Mouse (Mus musculus) ES-Bruce4 (cell line): ENCODE measurements around the gene Crtc3. TPM values are rescaled to one million over a fixed set of nuclear protein-coding genes. Genes with fewer than 3 reads are reported as not detected.

Source experiments
- H3K27ac ChIP-seq: 2 replicates; pipeline ENCODE4 v1.5.1; 2012; ENCODE audit warnings: low read length, inconsistent platforms; ENCODE audit not compliant: insufficient read depth
- H3K27me3 ChIP-seq: 2 replicates; pipeline ENCODE4 v1.6.1; 2012; ENCODE audit warnings: mild to moderate bottlenecking, low read length, inconsistent platforms; ENCODE audit not compliant: control insufficient read depth, poor library complexity, insufficient read depth, severe bottlenecking
- H3K36me3 ChIP-seq: 2 replicates; pipeline ENCODE4 v1.6.1; 2012; ENCODE audit warnings: inconsistent platforms, mild to moderate bottlenecking, low read length, moderate library complexity; ENCODE audit not compliant: control insufficient read depth, poor library complexity, insufficient read depth, severe bottlenecking
- H3K4me1 ChIP-seq: one replicate; pipeline ENCODE4 v1.8.1; 2011; ENCODE audit warnings: low read length; ENCODE audit not compliant: control insufficient read depth, insufficient read depth
- H3K4me3 ChIP-seq: 2 replicates; pipeline ENCODE4 v1.5.1; 2011; ENCODE audit warnings: low read depth, mild to moderate bottlenecking, low read length
- H3K9ac ChIP-seq: 2 replicates; pipeline ENCODE4 v1.6.1; 2012; ENCODE audit warnings: low read depth, mild to moderate bottlenecking, inconsistent platforms; ENCODE audit not compliant: poor library complexity, severe bottlenecking
- H3K9me3 ChIP-seq: replicated peaks from 2 replicates; pipeline ENCODE4 v1.6.1; 2012; ENCODE audit warnings: mild to moderate bottlenecking, low read length, inconsistent platforms; ENCODE audit not compliant: control insufficient read depth, poor library complexity, insufficient read depth, severe bottlenecking
- CTCF ChIP-seq: IDR thresholded peaks from one replicate; pipeline ENCODE4 v1.8.1; 2011; ENCODE audit warnings: low read depth, low read length
- EP300 ChIP-seq: IDR thresholded peaks from 2 replicates; pipeline ENCODE4 v1.6.1; 2011; ENCODE audit warnings: low read depth, low read length; ENCODE audit not compliant: insufficient read depth
- POLR2A ChIP-seq: IDR thresholded peaks from one replicate; pipeline ENCODE4 v1.8.1; 2011; ENCODE audit warnings: low read length; ENCODE audit not compliant: insufficient read depth
- polyA plus RNA-seq: library from polyadenylated mRNA; stranded (reverse); fragments of >200 nt; gene quantifications from 2 replicates; pipeline ENCODE4 v1.2.4, GENCODE M21; 2011; ENCODE audit warnings: low read depth; ENCODE audit not compliant: missing spikeins, insufficient read depth, insufficient read length

Crtc3 gene
- polyA plus RNA-seq, 1 experiment = 8.0 TPM

DNA sequence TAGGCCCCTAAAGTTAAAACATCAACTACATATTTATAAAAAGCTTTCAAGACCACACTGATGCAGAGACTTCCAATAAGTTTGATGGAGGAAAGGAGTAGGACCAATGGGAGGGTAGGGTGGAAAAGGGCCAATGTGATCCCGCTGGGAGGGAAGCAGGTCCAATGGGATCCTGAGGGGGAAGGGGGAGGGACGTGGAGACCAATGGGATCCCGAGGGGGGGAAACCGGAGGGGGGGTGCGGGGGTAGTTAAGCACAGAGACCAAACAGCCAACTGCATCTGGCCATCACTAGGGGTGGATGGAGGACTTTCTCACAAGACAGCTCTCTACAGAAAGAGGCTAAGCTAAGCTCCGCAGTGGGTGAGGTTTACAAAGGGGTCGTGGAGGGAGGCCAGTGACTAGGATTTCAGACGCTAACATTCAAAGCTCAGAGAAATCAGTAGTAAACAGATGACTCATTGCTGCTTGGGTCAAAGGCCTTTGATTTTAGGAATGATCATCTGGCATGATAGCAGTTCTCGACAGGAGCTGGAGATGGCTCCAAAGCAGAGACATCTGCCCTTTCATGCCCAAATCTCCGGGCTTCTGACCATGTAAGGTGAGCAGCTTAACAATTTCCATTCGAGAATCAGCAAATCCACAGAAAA lies 83.6 kb downstream of the Crtc3 start:
- H3K27ac ChIP-seq = peak overlapping the region; percentile 34; the same call in 1 of the 2 replicates
- no peaks in the 10 kb centered on the region for H3K27me3 ChIP-seq
- no peaks in the 10 kb centered on the region for H3K36me3 ChIP-seq
- H3K9me3 ChIP-seq = no peaks in the 10 kb centered on the region
- H3K9ac ChIP-seq = no peak overlapping the region; the same call in 1 of the 2 replicates
- H3K4me1 ChIP-seq = peaks cover 2% of the 10 kb centered on the region
- TF ChIP-seq POLR2A (no peak), EP300 (no peak), CTCF (no peak)
- no peak overlapping the region for H3K4me3 ChIP-seq

DNA sequence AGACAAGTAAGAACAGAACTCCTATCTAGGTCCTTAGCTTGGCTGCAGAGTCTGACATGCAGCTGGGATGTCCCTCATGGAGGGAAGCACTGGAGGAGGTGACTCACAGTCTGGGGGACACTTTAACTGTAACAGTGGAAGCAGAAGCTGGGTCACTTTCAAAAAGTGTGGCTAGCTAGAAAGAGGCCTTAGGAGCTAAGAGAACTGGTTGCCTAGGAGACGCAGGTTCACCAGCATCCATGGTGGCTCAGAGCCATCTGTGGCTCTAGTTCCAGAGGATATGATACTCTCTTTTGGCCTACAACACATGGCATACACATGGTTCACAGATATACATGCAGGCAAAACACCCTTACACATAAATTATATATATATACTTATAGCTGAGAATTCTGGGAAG lies 86.1 kb downstream of the Crtc3 start:
- Histone ChIP-seq H3K9ac (no peak overlapping the region), H3K4me1 (peaks cover 2% of the 10 kb centered on the region)
- TF ChIP-seq EP300 (no peak), CTCF (no peak), POLR2A (no peak)

DNA sequence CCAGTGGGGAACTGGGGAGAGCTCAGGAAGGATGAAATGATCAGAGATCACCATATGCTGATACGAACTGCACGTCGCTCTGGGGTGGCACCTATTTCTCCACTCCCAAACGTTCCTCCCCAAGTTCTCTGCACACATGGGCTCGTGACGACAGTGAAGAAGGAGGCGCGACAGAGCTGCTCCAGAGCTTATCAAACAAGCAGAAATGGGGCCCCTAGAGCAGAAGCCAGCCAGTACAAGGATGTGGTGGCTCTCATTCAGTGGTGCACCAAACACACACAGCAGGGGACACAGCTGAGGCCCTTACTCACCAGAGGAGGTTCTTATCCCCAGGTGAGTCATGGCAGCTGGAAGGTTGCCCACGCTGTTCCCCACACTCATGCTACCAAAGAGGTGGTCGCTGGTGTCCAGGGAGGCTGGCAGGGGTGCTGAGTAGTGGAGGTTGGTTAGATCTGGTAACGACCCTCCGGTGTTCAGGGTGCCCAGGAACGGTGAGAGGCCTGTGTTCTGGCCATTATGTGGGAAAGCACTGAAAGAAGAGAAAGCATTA lies 90.2 kb downstream of the Crtc3 start:
- no peaks in the 10 kb centered on the region for H3K36me3 ChIP-seq
- no peaks in the 10 kb centered on the region for H3K4me1 ChIP-seq
- no peak overlapping the region for H3K9ac ChIP-seq
- no peak overlapping the region for H3K4me3 ChIP-seq
- TF ChIP-seq POLR2A (no peak), CTCF (no peak), EP300 (no peak)
- no peaks in the 10 kb centered on the region for H3K9me3 ChIP-seq
- H3K27me3 ChIP-seq = no peaks in the 10 kb centered on the region
- no peak overlapping the region for H3K27ac ChIP-seq

More for the DNA sequence above, 86.1 kb downstream of the Crtc3 start:
- no peaks in the 10 kb centered on the region for H3K36me3 ChIP-seq
- H3K4me3 ChIP-seq = no peak overlapping the region
- no peaks in the 10 kb centered on the region for H3K27me3 ChIP-seq
- H3K9me3 ChIP-seq = no peaks in the 10 kb centered on the region
- no peak overlapping the region for H3K27ac ChIP-seq

DNA sequence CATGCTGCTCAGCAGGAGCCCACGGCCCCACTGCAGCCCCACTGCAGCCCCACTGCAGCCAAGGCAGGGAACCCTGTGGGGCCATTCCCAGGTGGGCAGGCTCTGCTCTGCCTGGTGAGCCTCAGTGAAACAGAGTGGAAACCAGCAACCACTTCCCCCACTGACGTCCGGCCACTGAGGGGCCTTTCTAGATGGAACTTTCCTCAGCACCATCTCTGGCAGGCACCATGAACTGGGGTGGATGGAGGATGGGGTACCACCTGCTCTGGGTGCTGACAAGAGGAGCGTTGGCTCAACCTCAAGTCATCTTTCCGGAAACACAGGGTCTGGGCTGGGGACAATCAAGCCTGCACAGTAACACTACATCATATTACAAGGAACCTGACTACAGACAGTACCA lies 90.8 kb downstream of the Crtc3 start:
- Histone ChIP-seq H3K9ac (no peak overlapping the region), H3K27me3 (no peaks in the 10 kb centered on the region), H3K4me3 (no peak overlapping the region), H3K9me3 (no peaks in the 10 kb centered on the region), H3K36me3 (no peaks in the 10 kb centered on the region), H3K4me1 (no peaks in the 10 kb centered on the region), H3K27ac (no peak overlapping the region)
- TF ChIP-seq EP300 (no peak), POLR2A (no peak), CTCF (no peak)

DNA sequence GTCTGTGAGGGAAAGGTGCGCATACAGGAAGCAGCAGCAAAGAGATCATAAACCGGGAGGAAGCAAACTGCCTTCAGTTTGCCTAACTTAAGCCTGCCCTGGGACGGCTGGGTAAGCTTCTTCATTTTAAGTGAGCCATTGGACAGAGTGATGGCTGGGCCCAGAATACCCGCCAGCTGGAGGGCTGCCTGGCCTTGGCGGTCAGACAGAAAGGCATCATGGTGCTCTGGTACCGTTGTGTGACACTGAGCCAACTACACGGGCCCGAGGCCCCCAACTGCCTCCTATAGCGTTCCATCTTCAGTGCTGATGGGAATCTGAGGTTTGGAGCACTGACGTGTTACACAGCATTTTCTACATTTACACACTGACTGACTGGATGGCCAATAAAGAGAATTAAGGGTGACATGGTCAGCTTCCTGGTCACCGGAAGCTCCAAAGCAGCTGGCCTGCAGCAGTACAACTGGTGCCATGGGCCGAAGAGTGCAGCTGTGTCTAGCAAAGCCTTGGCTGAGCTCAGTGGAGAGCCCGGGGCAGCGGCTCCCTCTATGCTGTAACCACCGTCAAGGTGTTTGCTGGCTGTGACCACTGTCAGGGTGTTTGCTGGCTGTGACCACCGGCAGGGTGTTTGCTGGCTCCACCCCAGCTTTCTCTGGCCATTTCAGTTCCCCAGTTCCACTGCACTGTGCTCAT lies 99.5 kb downstream of the Crtc3 start:
- Histone ChIP-seq H3K4me1 (no peaks in the 10 kb centered on the region), H3K4me3 (no peak overlapping the region), H3K27ac (no peak overlapping the region), H3K36me3 (no peaks in the 10 kb centered on the region), H3K9ac (no peak overlapping the region), H3K9me3 (no peaks in the 10 kb centered on the region), H3K27me3 (no peaks in the 10 kb centered on the region)
- TF ChIP-seq POLR2A (no peak), EP300 (no peak), CTCF (no peak)

DNA sequence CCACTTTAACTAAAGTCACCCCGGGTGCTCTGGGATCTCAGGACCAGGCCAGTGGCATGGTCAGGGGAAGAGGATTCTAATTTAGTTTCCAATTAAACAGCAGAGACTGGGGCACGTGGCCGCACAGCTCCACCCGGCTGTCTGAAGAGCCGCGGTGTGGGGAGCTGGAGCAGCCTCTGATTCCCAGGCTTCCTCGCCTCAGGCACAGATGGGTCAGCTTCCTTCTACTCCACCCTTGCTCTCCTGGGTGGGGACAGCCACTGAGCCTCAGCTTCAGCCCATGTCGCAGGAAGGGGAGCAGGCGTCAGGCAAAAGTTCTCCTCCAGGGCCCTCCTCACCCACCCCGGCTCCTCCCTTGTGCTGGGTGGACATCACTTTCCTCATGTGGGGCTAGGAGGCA lies 101.0 kb downstream of the Crtc3 start:
- TF ChIP-seq EP300 (no peak), CTCF (no peak), POLR2A (no peak)
- Histone ChIP-seq H3K9me3 (no peaks in the 10 kb centered on the region), H3K4me1 (peaks cover 2% of the 10 kb centered on the region), H3K36me3 (no peaks in the 10 kb centered on the region), H3K27me3 (no peaks in the 10 kb centered on the region), H3K27ac (no peak overlapping the region), H3K9ac (no peak overlapping the region), H3K4me3 (no peak overlapping the region)
